Mouse (Mus musculus) CH12.LX (cell line): ENCODE data around the gene Anks1.

Experiments used
- CHD1 ChIP-seq: IDR thresholded peaks from 2 replicates; pipeline ENCODE4 v1.6.1; 2012; ENCODE audit warnings: low read depth, low read length, improper control_type of control experiment, inconsistent platforms
- CHD2 ChIP-seq: IDR thresholded peaks from 2 replicates; pipeline ENCODE4 v1.6.1; 2011; ENCODE audit warnings: low read length, improper control_type of control experiment
- CTCF ChIP-seq, 2 experiments: IDR thresholded peaks in 1 of 2; conservative IDR thresholded peaks in 1 of 2; 2 replicates each; pipeline ENCODE4 v1.5.1; 2011 to 2012; ENCODE audit warnings: low read depth in 2 of 2, low read length in 2 of 2, improper control_type of control experiment in 1 of 2, inconsistent platforms in 1 of 2, mild to moderate bottlenecking in 1 of 2, moderate library complexity in 1 of 2
- E2F4 ChIP-seq: IDR thresholded peaks from 2 replicates; pipeline ENCODE4 v1.6.1; 2011; ENCODE audit warnings: low read depth, low read length, improper control_type of control experiment; ENCODE audit not compliant: insufficient replicate concordance
- MAFK ChIP-seq: IDR thresholded peaks from 2 replicates; pipeline ENCODE4 v1.6.1; 2011; ENCODE audit warnings: low read length, improper control_type of control experiment; ENCODE audit not compliant: insufficient replicate concordance
- MAX ChIP-seq: IDR thresholded peaks from 2 replicates; pipeline ENCODE4 v1.6.1; 2011; ENCODE audit warnings: low read length, improper control_type of control experiment
- MXI1 ChIP-seq: IDR thresholded peaks from 2 replicates; pipeline ENCODE4 v1.6.1; 2011; ENCODE audit warnings: mild to moderate bottlenecking, low read depth, low read length, improper control_type of control experiment
- MYC ChIP-seq: IDR thresholded peaks from 2 replicates; pipeline ENCODE4 v1.6.1; 2011; ENCODE audit warnings: low read depth, mild to moderate bottlenecking, improper control_type of control experiment, low read length
- POLR2A ChIP-seq: IDR thresholded peaks from 2 replicates; pipeline ENCODE4 v1.6.1; 2011; ENCODE audit warnings: low read depth, mild to moderate bottlenecking, improper control_type of control experiment, low read length
- POLR2AphosphoS2 ChIP-seq: IDR thresholded peaks from 2 replicates; pipeline ENCODE4 v1.6.1; 2011; ENCODE audit warnings: low read depth, low read length, improper control_type of control experiment
- RAD21 ChIP-seq: IDR thresholded peaks from 2 replicates; pipeline ENCODE4 v1.6.1; 2011; ENCODE audit warnings: low read depth, mild to moderate bottlenecking, low read length, improper control_type of control experiment, moderate library complexity
- TBP ChIP-seq: conservative IDR thresholded peaks from 2 replicates; pipeline ENCODE4 v1.6.1; 2011; ENCODE audit warnings: low read depth, low read length, improper control_type of control experiment
- TCF12 ChIP-seq: IDR thresholded peaks from 2 replicates; pipeline ENCODE4 v1.6.1; 2014; ENCODE audit warnings: low read depth, mild to moderate bottlenecking, inconsistent platforms, low read length, improper control_type of control experiment
- ZC3H11A ChIP-seq: IDR thresholded peaks from 2 replicates; pipeline ENCODE4 v1.6.1; 2012; ENCODE audit warnings: low read depth, mild to moderate bottlenecking, inconsistent platforms, low read length, improper control_type of control experiment

- TF ChIP-seq CTCF (conservative IDR thresholded peaks at IDR 0.05 in 1 of 2, IDR thresholded peaks at IDR 0.05 in 1 of 2; ENCODE audit: low read depth in 2 of 2, low read length in 2 of 2): no peak
- no peak for TF ChIP-seq TCF12
- TF ChIP-seq POLR2A: no peak
- no peak for TF ChIP-seq MXI1
- no peak for TF ChIP-seq MAFK
- no peak for TF ChIP-seq E2F4
- TF ChIP-seq TBP: no peak
- no peak for TF ChIP-seq MAX
- TF ChIP-seq MYC: no peak
- no peak for TF ChIP-seq ZC3H11A
- TF ChIP-seq CHD1: no peak
- TF ChIP-seq RAD21: no peak
- no peak for TF ChIP-seq POLR2AphosphoS2
- no peak for TF ChIP-seq CHD2
These were observed 163.6 kb downstream of the Anks1 start for GRCm38 (mm10) chr17:28072730-28073129.
